Mouse (Mus musculus): ENCODE measurements around the gene Fgfr2. TPM values are rescaled to one million over a fixed set of nuclear protein-coding genes. Genes with fewer than 3 reads are reported as not detected.
A peak's percentile ranks its signal among the peaks of the same experiment; 100 is the strongest.
"Not testable (repeated sequence)": the region's sequence is repeated elsewhere in the genome, so short reads cannot be mapped to it uniquely, and the experiment has no call there.

Gene Fgfr2
- total and polyA plus RNA-seq, 3 experiments: 47.1 to 245 (median 178) TPM

- DNase-seq: not testable (repeated sequence)
These were observed 2526.9 kb downstream of the Fgfr2 start for GRCm38 (mm10) chr7:130596079-130596855.

- not testable (repeated sequence) for DNase-seq
These were observed 2529.5 kb downstream of the Fgfr2 start for GRCm38 (mm10) chr7:130593375-130594239.

GRCm38 (mm10) chr7:130592975-130593374, 2530.2 kb downstream of the Fgfr2 start:
- DNase-seq: not testable (repeated sequence)

- peak; percentile 26 for DNase-seq
These were observed 2532.2 kb downstream of the Fgfr2 start for GRCm38 (mm10) chr7:130590845-130591437.

GRCm38 (mm10) chr7:130590081-130590828, 2532.9 kb downstream of the Fgfr2 start:
- no peak for DNase-seq

GRCm38 (mm10) chr7:130586521-130587072, 2536.6 kb downstream of the Fgfr2 start:
- no peak for DNase-seq

- DNase-seq: no peak
These were observed 2544.5 kb downstream of the Fgfr2 start for GRCm38 (mm10) chr7:130578607-130579006.

- DNase-seq: no peak
These were observed 2545.1 kb downstream of the Fgfr2 start for GRCm38 (mm10) chr7:130578066-130578465.

GRCm38 (mm10) chr7:130577388-130578003, 2545.7 kb downstream of the Fgfr2 start, which contains the start of gene Tacc2:
Gene Tacc2, plus strand, starts transcription at chr7:130577438.
- no peak for DNase-seq

GRCm38 (mm10) chr7:130576981-130577380, 2546.2 kb downstream of the Fgfr2 start:
- DNase-seq: peak; percentile 56

GRCm38 (mm10) chr7:130574211-130574991, 2548.7 kb downstream of the Fgfr2 start:
- DNase-seq: peak; percentile 52

- DNase-seq: no peak
These were observed 2549.4 kb downstream of the Fgfr2 start for GRCm38 (mm10) chr7:130573746-130574145.

- DNase-seq: no peak
These were observed 2550.3 kb downstream of the Fgfr2 start, which contains the start of gene Nsmce4a for GRCm38 (mm10) chr7:130572821-130573220. Gene Nsmce4a, minus strand, starts transcription at chr7:130573118.

- no peak for DNase-seq
These were observed 2552.7 kb downstream of the Fgfr2 start for GRCm38 (mm10) chr7:130570472-130570871.

- DNase-seq: peak; percentile 82
These were observed 2554.2 kb downstream of the Fgfr2 start for GRCm38 (mm10) chr7:130568783-130569436.

- DNase-seq: no peak
These were observed 2558.6 kb downstream of the Fgfr2 start for GRCm38 (mm10) chr7:130564596-130564995.

GRCm38 (mm10) chr7:130563880-130564279, 2559.3 kb downstream of the Fgfr2 start:
- no peak for DNase-seq

GRCm38 (mm10) chr7:130563276-130563675, 2559.9 kb downstream of the Fgfr2 start:
- DNase-seq: no peak

GRCm38 (mm10) chr7:130560933-130561332, 2562.2 kb downstream of the Fgfr2 start:
- no peak for DNase-seq

Data from adrenal gland, adult 2 months (tissue).